Mouse (Mus musculus) erythroblast, embryonic 14.5 days (primary cell): ENCODE measurements around the gene Gm10491. TPM values are rescaled to one million over a fixed set of nuclear protein-coding genes. Genes with fewer than 3 reads are reported as not detected.

Experiments used
- H3K27me3 ChIP-seq: 2 replicates; pipeline ENCODE4 v1.6.1; 2012; ENCODE audit warnings: inconsistent platforms; ENCODE audit not compliant: control insufficient read depth
- H3K36me3 ChIP-seq: 2 replicates; pipeline ENCODE4 v1.6.1; 2012; ENCODE audit warnings: mild to moderate bottlenecking, inconsistent platforms; ENCODE audit not compliant: control insufficient read depth
- H3K4me1 ChIP-seq: 2 replicates; pipeline ENCODE4 v1.6.1; 2012; ENCODE audit warnings: inconsistent platforms; ENCODE audit not compliant: control insufficient read depth
- H3K4me3 ChIP-seq: replicated peaks from 2 replicates; pipeline ENCODE3; 2012; ENCODE audit warnings: moderate library complexity, mild to moderate bottlenecking, inconsistent platforms
- H3K9me3 ChIP-seq: 2 replicates; pipeline ENCODE4 v1.6.1; 2012; ENCODE audit warnings: low read length, inconsistent platforms, mixed read lengths; ENCODE audit not compliant: control insufficient read depth
- GATA1 ChIP-seq: IDR thresholded peaks from 2 replicates; pipeline ENCODE4 v1.6.1; 2012; ENCODE audit warnings: low read length, inconsistent platforms, mixed read lengths
- TAL1 ChIP-seq: IDR thresholded peaks from 3 replicates; pipeline ENCODE4 v1.6.1; 2012; ENCODE audit warnings: low read length, inconsistent platforms, mixed read lengths
- polyA plus RNA-seq: library from polyadenylated mRNA; stranded (reverse); fragments of >175 nt; gene quantifications from 2 replicates; pipeline ENCODE4 v1.2.3, GENCODE M21; 2012

The Gm10491 gene
- polyA plus RNA-seq, 1 experiment, result not detected

DNA sequence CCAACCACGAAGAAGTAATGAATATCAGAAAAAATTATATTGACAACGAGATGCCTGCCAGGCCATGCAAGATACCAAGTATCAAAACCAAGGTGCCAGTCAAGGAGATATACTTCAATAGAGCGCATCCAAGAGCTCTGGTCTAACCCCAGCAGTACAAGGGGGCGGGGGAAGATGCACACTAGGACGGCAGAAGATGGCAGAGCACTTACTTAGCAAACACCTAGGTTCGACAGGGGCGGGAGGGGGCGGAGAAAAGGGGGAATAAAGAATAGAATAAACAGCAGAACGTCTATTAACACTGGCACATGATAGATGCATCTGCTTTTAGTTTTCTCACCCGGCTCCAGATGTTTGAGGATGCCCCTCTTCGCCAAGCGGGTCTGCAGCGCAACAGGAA lies 9.4 kb downstream of the Gm10491 start:
- Histone ChIP-seq H3K4me1 (peaks cover 18% of the 10 kb centered on the region), H3K27me3 (no peaks in the 10 kb centered on the region), H3K4me3 (peak overlapping the region; percentile 88), H3K9me3 (peaks cover 4% of the 10 kb centered on the region; the same call in 1 of the 2 replicates), H3K36me3 (peaks cover 33% of the 10 kb centered on the region)
- TF ChIP-seq TAL1 (no peak), GATA1 (no peak)

DNA sequence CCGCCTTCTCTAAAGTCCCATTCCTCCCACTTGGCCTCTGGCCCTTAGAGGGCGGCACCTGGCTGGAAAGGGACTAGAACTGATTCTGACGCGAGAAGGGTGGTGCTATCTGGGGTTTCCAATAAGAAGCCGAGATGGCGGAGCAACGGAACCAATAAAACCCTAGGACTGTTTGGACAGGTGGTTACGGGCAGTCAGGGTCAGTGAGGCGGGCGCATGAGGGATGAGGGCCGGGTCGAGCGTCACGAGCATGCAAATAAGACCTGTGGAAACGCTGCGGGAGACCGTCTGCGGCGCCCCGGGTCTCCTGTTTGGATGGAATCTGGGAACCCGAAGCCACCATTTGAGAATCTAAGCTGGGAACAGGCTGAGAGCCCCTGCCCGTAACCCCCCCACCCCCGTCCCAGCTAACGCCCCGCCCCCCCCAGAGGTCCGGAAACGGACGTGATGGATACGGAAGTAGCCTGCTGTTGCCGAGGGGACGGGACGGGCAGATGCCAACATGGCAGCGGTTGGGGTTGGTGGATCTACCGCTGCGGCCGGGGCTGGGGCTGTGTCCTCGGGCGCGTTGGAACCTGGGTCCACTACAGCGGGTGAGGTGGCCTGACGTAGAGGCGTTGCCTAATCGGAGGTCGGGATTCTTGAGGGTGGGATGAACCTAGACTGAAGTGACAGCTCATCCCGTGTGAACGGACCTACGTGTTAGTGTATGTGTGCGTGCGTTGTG lies 23.6 kb downstream of the Gm10491 start, which contains the start of gene Slc35a2:
TSS of gene Slc35a2 (plus strand) at position 188 of the 727 bp plus-strand sequence.
- H3K4me3 ChIP-seq, result peak within 1 kb of the TSS; percentile 75
- H3K27me3 ChIP-seq, result peaks cover 4% of the 10 kb centered on the region; the same call in 1 of the 2 replicates
- H3K36me3 ChIP-seq, result peaks cover 13% of the 10 kb centered on the region
- no peaks in the 10 kb centered on the region for H3K9me3 ChIP-seq
- peaks cover 31% of the 10 kb centered on the region for H3K4me1 ChIP-seq
- TF ChIP-seq TAL1 (no peak), GATA1 (no peak)

DNA sequence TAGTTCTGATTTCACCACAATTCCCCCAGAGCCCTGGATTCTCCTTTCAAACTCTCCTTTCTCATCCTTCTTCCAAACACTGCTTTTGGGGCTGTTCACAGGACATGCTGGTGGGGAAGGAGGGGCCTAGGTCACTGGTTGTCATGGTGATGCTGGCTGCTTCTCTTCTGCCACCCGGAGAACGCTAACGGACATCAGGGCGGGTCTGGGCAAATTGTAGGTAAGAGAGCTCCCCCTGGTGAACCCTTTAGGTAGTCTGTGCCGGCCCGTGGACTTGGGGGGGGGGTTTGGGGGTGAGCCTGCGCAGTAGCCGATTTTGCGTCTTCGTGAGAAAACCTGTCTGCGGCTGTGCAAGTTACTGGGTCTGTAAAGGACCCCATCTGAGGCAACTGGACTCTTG lies 27.8 kb downstream of the Gm10491 start:
- Histone ChIP-seq H3K4me1 (peaks cover 39% of the 10 kb centered on the region), H3K9me3 (peaks cover 5% of the 10 kb centered on the region), H3K36me3 (peaks cover 22% of the 10 kb centered on the region), H3K4me3 (no peak overlapping the region), H3K27me3 (peaks cover 14% of the 10 kb centered on the region)
- TF ChIP-seq GATA1 (no peak), TAL1 (no peak)

DNA sequence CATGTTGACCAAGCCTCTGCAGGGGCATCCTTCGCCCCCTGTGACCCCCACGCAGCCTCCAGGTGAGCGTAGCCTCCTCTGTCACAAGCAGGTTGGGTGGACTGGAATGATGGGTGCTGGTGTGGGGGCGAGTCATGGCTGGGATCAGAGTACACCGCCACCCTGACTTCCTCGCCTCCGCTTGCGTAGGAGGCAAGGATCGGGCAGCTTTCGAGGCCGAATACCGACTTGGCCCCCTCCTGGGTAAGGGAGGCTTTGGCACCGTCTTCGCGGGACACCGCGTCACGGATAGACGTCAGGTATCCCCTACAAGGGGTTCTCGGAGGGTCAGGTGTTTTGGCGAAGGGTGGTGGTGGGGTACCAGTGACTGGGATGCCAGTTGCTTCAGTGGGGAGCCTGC lies 29.1 kb downstream of the Gm10491 start:
- TF ChIP-seq GATA1, result no peak
- no peak for TF ChIP-seq TAL1
- Histone ChIP-seq H3K27me3 (peaks cover 14% of the 10 kb centered on the region), H3K36me3 (peaks cover 35% of the 10 kb centered on the region), H3K9me3 (peaks cover 5% of the 10 kb centered on the region), H3K4me1 (peaks cover 29% of the 10 kb centered on the region), H3K4me3 (peak overlapping the region; percentile 61)

DNA sequence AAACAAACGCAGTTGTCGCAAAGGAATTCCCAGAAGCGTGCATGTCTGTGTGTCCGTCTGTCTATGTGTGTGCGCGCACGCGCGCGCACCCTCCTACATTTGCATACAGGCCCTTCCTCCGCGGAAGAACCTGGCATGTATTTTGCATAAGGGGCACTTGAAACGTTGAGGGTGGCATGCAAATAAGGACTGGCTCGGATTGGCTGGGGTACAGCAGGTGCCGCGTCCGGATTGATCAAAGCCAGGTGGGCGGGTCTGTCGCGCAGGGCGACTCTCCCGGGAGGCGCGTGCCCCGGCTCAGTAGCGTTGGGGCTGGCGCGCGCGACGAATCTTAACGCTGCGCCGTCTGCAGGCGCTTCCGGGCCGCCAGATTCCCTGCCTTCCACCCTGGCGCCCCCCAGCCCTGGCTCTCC lies 29.6 kb downstream of the Gm10491 start, which contains the start of gene Pim2:
TSS of gene Pim2 (plus strand) at position 256 of the 413 bp plus-strand sequence.
- Histone ChIP-seq H3K27me3 (peaks cover 14% of the 10 kb centered on the region), H3K4me1 (peaks cover 28% of the 10 kb centered on the region), H3K9me3 (peaks cover 5% of the 10 kb centered on the region), H3K36me3 (peaks cover 40% of the 10 kb centered on the region), H3K4me3 (peak within 1 kb of the TSS; percentile 61)
- TF ChIP-seq TAL1, result no peak
- TF ChIP-seq GATA1, result no peak

DNA sequence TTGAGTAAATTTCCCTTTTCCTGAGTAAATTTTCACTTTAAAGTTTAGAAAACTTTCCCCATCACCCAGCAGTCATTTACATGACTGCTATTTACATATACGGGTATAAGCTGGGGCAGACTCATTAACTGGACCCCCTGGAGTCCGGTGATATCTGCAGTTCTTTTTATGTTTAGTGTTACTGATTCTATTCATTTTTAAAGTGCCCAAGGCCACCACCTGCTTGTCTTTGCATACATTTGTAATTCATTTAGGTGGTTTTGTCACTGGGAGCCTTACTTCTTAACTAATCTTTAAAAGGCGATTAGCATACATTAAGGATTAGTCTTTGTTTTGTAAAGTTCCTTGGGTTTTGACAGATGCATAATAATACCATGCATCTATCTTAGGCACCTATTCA lies 37.8 kb downstream of the Gm10491 start:
- no peaks in the 10 kb centered on the region for H3K27me3 ChIP-seq
- peaks cover 4% of the 10 kb centered on the region for H3K4me1 ChIP-seq
- H3K36me3 ChIP-seq, result peaks cover 99% of the 10 kb centered on the region
- H3K9me3 ChIP-seq, result no peaks in the 10 kb centered on the region
- H3K4me3 ChIP-seq, result no peak overlapping the region
- TF ChIP-seq GATA1, result no peak
- TF ChIP-seq TAL1, result no peak

- peaks cover 4% of the 10 kb centered on the region for H3K4me1 ChIP-seq
- H3K36me3 ChIP-seq, result peaks cover 92% of the 10 kb centered on the region
- no peaks in the 10 kb centered on the region for H3K27me3 ChIP-seq
- no peaks in the 10 kb centered on the region for H3K9me3 ChIP-seq
- no peak for TF ChIP-seq TAL1
- no peak for TF ChIP-seq GATA1
- H3K4me3 ChIP-seq, result no peak overlapping the region
Observed at GRCm38 (mm10) chrX:7868506-7868905, 39.1 kb downstream of the Gm10491 start.

- peaks cover 6% of the 10 kb centered on the region for H3K4me1 ChIP-seq
- peaks cover 90% of the 10 kb centered on the region for H3K36me3 ChIP-seq
- no peaks in the 10 kb centered on the region for H3K27me3 ChIP-seq
- H3K4me3 ChIP-seq, result no peak overlapping the region
- H3K9me3 ChIP-seq, result no peaks in the 10 kb centered on the region
- TF ChIP-seq TAL1 (no peak), GATA1 (no peak)
Observed at GRCm38 (mm10) chrX:7867141-7867540, 40.5 kb downstream of the Gm10491 start.

DNA sequence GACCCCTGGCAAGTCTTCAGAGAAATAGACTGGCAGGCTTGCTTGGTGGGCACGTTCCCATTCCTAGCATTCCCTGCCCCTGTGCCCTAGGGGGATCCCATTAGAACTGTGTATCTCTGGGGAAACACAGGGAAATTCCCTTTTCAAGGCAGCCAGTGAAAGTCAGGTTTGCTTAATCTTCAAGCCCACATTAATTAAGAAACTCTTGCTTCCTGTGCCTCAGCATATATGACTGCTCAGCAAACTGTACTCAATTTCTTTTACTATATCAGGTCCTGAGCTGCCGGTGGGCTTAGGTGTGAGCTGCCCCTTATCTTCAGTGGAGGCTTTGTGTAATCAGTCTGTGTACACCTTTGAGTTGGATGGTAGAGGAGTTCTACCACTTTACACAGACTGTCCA lies 41.8 kb downstream of the Gm10491 start:
- TF ChIP-seq GATA1 (no peak), TAL1 (no peak)
- H3K27me3 ChIP-seq, result no peaks in the 10 kb centered on the region
- peaks cover 17% of the 10 kb centered on the region for H3K4me1 ChIP-seq
- no peaks in the 10 kb centered on the region for H3K9me3 ChIP-seq
- no peak overlapping the region for H3K4me3 ChIP-seq
- H3K36me3 ChIP-seq, result peaks cover 90% of the 10 kb centered on the region
